Mouse (Mus musculus) embryo, embryonic 11 days (tissue): Measurements from ENCODE around the gene Inppl1.
A peak's percentile ranks its signal among the peaks of the same experiment; 100 is the strongest.

Experiments
- DNase-seq: peaks from one replicate; pipeline ENCODE4 v3.0.0-alpha.2; 2015

The Inppl1 gene

DNA sequence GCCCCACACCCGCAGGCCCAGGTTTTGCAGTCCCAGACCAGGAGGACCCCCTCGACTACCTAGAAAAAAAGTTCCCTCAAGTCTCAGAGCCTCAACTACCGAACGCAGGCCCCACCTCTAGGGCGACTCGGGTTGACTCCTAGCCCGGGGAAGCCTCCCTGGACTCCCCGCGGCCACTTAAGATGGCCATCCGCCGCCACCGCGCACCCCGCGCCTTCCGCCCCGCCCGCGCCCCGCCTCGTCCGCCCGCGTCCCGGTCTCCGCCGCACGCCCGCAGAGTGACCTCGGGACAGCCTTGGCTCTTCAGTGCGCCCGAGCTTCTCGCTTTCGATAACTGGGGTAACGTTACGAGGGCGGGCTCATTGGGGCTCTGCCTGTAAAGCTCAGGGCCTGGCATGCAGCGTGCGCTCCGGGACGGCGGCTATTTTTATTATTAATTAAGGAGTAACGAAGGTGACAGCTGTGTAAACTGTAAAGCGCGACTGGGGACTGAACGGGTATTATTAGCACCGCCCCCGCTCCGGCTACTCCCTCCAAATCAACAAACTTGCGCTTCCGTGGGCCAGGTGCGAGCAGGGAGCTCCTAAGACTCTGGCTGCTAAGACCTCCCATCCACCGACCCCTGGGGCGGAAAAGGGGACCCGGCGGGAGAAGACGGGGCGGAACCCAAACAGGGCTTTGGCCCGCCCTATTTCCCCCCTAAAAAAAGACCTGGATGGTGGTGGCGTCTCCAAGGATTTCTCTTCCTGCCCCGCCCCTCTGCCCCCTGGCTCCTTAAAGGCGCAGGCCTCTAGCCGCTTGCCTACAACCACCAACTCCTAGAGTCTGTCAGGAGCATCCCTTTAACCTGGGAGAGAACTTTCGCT lies at the start of gene Inppl1:
TSS of gene Inppl1 (minus strand) at position 624 of the 866 bp plus-strand sequence.
- DNase-seq: peak; percentile 93

DNA sequence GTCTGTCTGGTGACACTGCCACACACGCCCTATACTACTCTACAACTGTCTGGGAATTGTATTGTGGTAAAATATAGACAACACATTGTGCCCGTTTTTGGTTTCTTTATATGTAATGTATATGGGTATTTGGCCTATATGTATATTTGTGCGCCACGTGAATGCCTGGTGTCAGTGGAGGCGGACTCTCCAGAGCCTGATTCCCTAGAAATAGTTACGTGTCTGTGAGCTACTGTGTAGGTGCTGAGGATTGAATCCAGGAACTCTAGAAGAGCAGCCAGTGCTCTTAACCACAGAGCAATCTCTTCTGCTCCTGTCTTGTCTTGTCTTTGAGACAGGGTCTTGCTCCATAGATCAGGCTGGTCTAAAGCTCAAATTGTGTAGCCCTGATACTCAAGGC lies 48.2 kb upstream of the Inppl1 start:
- no peak for DNase-seq

DNA sequence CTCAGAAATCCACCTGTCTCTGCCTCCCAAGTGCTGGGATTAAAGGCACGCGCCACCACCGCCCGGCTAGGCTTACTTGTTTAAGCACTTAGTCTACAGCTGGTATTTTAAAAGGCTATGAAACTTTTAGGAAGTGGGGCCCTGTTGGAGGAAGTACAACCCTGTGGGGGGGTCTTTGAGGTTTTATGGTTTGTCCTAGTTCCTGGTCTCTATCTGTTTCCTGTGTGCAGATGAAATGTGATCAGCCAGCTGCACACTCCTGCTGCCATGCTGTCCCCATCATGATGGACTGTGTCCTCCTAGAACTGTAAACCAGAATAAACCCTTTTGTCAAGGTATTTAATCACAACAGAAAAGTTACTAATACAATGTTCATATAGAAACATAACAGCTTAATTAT lies 46.1 kb upstream of the Inppl1 start:
- DNase-seq: no peak

DNA sequence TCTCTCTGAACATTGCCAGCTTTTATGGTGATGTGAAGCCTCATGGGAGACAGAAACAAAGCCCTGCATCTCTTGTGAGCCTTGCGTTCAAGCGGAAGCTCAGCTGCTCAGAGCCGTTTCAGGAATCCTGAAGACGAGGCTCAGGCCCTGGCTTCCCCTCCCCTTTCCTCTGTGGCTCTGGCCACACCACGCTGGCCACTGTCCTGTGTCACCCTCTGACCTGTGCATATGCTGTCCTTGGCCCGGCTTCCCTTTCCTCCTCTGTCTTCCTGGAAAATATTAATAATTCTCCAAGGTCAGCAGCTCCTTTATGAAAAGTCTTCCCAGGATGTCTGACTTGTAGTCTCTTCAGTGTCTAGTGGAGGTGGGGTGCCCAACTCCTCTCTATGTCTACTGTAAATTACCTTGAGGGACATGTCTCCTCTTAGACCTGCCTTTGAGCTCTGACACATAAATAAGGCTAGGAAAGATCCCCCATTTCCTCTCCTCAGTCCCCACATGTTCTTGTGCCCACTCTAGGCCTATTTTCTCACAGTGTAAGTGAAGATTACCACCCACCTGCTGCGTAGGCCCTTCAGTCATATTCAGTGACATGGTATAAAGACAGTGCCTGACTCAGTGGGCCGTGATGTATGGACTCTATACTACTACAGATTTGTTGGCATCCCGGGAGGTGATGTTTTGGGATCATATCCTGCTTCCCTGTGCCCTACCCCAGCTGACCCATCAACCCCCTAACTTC lies 44.6 kb upstream of the Inppl1 start:
- no peak for DNase-seq

DNA sequence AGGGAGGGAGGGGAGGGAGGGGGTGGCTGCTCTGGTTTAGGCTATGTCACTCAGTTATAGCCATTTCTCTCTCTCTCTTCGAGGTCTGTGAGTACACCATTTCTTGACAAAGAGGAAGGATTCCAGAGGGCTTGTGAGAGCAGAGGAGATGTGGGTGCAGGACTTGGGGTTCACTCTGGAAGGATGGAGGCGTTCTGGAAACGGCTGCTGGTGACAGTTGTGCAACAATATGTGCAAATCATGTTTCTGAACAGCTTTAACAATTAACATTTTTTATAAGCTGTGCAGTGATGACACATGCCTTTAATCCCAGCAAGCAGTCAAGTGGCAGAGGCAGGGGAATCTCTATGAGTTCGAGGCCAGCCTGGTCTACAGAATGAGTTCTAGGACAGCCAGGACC lies 42.8 kb upstream of the Inppl1 start:
- no peak for DNase-seq

DNA sequence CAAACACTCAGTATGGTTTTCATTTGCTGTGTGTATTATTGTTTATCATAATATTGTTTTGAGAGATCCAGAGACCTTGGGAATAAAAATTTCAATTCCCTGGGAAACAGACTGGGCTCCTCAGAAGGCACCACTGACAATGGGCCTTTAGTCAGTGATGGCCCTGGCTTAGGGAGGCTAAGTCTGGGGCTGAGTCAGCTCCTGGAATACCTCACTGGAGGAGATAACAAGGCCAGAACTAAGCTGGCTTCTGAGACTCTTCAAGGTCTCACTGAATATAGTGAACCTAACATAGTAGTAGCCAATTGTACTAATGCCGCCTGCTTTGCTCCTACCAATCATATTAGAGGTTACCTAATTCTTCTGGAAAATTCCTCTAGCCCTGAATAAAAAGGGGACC lies 37.9 kb upstream of the Inppl1 start:
- no peak for DNase-seq

DNA sequence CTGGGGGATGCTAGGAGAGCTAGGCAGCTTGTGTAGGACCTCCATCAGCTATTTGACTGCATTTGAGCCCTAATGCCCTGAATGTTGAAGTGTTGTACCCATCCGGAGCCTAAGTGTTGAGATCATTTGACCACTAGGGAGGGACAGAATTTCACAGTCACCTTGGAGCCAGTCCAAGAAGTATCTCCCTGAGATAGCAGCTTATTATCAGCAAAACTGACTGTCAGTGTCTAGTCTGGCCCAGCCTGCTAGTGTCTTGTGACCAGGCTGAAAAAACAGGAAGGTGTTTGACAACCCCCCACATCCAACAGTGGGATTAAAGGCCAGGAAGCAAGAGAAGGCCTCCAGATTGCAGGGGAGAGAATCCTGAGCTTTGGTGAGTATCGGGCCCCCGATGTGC lies 33.3 kb upstream of the Inppl1 start:
- no peak for DNase-seq

DNA sequence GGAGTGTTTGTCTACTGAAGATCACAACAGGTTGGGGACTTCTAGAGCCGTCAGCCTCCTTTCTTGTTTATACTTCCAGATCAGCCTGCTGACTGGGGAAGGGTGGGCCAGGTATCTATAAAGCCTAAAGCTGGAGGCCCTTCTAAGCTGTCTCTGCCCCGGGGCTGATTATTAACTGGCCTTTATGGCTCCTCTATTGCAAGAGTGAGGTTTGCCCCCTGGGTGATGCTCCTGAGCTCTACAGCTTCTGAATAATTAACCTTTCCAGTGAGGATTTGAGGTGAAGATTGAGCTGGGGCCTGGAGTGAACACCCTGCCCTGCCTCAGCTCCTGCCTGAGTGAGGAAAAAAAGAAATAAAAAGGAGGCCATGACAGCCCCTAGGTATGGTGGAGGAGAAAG lies 32.6 kb upstream of the Inppl1 start, which contains the start of gene Folr1:
TSS of gene Folr1 (minus strand) at position 160 of the 400 bp plus-strand sequence.
- no peak for DNase-seq

DNA sequence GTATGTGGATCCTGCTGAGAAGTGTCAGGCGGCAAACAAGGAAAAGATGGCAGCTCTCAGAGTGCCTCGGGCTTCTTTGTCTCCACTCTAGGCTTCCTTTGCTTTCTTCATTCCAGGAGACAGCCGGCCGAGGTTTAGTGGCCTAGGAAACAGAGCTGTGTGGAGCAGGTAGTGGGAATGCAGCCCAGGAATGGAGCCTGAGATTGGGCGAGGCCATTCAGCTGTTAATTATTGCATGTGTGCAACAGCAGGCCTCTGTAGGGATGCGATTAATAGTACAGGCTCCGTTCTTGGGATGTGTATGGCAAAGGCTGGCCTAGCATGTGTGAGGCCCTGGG lies 31.1 kb upstream of the Inppl1 start:
- DNase-seq: no peak

DNA sequence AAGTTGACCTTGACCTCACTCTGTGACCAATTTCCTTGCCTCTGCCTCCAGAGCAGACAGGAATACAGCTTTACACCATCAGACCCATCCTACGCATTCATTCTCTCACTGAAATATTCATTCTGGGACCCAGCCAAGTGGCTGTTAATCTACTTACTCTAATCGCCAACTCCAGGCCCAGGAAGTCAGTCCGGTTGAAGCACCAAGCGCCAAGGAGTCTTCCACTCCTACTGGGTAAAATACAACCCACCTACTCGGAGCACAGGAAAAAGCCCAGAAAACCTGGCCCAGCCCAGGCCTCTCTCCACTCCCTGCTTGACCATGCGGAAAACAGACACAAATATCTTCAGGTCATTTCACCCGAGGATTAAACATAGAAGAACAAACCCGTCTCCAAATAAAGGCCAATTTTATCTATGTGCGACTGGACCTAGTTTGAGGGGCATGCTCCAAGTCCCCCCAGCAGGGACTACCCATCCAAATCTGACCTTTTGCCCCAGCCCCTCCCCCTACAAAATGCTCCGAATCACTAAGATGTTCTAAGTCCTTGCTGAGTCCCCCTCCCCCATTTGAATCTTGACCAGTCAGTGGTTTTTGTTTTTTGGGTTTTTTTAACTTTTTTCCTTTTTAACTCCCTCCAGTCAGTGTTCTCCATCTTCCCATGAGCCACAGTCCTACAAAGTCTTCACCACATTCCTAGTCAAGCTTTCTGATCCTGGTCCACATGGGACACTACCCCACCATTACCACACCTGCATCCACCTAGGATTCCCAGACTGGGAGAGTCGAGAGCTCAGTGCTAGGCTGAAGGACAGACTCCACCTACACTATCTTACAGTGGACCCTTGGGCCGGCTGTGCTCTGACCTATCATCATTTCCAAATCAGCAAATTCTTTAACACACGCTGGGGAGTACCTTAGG lies 30.5 kb upstream of the Inppl1 start:
- no peak for DNase-seq

DNA sequence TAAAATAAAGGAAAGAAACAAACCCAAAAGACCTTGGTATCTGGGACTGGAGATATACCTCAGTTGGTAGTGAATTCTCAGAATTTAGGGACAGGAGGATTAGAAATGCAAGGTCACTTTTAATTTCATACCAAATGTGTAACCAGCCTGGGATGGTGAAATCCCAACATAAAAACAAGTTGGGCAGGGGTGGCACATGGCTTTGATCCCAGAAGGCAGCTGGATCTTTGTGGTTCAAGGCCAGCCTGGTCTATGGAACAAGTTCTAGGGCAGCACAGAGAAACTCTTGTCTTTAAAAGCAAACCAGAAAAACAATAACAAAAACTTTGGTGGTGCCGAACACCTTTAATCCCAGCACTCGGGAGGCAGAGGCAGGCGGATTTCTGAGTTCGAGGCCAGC lies 29.5 kb upstream of the Inppl1 start:
- no peak for DNase-seq

DNA sequence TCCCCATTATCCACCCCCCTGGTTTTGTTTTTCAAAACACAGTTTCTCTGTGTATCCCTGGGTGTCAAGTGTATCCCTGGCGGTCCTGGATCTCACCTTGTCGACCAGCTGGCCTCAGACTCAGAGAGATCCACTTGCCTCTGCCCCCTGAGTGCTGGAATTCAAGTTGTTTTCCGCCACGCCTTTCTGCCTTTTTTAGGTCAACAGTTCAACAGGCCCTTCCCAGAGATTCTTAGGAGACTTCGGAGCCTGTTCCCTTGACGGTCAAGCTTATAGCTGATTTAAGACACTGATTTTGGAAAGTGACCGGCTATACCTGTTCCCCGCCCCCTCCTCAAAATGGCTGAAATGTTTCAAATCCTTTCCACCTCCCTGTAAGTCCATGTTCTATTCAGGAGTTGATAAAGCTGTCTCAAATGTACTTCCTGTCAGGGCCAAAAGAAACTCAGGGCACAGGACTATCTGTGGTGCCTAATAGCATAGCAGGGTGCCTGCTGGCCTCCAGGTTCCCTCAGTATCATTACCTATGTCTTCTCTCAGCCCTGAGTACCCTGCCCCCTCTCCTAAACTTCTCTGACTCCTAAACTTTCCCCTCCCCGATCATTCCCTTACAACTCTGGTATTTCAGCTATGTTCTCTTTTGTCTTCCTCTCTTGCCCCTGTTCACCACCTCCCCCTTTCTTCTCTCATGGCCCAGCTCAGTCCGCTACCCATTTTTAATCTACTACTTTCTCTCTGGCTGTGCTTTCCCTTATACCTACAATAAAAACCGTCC lies 28.6 kb upstream of the Inppl1 start:
- DNase-seq: no peak

DNA sequence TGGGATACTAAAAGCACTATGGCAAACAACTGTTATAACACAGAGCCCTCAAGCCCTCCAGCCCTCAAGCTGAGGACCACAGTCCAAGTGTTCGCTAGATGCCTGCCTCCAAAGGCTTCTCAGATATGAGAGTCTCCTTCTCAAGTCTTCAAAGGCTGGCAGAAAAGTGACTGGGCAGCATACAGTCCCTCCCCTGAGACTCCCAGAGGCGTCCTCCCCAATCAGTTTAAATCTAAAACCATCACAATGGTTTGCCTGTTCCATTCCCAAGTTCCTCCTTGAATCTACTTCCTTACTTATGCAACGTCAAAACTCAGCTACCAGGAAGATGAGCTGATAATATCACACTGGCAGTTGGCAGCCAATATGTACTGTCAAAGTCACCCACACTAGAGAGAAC lies 25.4 kb upstream of the Inppl1 start, which contains the start of gene Anapc15:
TSS of gene Anapc15 (plus strand) at position 301 of the 400 bp plus-strand sequence.
- DNase-seq: no peak

DNA sequence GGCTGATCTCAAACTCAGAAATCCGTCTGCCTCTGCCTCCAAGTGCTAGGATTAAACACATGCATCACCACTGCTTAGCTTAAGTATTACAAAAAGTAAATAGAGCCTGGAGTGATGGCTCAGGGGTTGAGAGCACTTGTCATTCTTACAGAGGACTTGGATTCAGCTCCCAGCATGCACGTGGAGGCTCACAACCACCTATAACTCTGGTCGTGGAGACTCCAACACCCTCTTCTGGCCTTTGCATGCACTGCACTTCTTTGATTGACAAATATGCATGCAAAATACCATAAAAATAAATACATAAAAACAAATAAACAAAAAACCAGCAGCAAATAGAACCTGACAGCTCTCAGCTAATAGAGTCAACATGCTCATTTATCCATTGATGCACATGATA lies 24.3 kb upstream of the Inppl1 start:
- no peak for DNase-seq

DNA sequence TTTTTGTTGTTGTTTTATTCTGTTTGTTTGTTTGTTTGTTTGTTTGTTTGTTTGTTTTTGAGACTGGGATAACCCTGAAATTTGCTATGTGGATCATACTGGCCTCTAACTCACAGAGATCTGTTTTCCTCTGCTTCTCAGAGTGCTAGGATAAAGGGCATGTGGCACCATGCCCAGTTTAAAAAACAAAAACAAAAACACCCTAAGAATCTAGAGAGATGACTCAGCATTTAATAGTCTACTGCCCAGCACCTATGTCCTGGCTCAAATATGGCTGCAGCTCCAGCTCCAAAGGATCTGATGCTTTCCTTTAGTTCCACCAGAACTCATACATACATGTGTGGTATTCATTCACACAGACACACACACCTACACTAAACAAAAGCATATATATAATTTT lies 22.9 kb upstream of the Inppl1 start:
- no peak for DNase-seq

DNA sequence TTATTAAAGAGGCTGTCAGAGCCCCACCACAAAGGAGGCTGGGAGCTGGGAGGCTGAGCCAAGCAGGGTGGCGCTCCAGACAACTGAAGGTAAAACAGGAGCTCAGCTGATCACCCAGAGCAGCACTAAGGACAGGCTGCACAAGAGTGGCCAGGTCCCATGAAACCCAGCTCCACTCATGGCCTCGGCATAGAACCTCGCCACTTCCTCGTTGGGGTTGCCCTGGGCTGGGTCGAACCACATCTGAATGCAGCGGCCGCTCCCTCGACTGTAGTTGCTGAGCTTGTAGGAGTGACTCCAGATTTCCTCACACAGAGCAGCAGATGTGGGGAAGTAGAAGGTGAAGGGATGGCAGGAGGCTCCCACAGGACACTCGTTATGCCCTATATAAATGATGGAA lies 20.3 kb upstream of the Inppl1 start:
- no peak for DNase-seq

DNA sequence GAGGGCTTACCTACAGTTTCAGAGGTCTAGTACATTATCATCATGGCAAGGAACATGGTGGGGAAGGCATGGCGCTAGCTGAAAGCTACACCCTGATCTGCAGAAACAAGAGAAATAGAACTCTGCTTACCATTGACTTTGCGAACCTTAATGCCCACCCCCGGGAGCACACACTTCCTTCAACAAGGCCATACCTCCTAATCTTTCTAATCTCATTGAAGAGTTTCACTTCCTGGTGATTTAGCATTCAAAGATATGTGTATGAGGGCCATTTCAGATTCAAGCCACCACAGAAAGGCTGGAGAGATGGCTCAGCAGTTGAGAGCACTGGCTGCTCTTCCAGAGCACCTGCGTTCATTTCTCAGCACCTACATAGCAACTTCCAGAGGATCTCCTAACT lies 19.1 kb upstream of the Inppl1 start, which contains the start of gene Folr2:
TSS of gene Folr2 (minus strand) at position 101 of the 400 bp plus-strand sequence.
- no peak for DNase-seq

DNA sequence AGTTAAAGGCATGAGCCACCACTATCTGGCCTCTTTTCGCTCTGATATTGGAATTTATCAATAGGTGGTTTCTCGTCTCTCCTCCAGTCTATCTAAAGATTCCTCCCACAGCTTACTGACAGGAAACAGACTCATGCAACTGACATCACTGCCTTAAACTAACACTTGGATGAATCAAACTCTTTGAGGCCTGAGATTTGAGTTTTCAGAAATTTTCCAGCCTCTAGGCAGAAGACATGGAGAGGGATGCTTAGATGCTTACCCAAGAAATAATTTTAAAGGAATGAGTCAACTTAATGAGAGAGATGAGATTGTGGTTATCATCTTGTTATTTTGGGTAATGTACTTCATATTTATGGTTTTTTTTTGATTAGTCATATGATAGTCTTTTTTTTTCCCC lies 15.8 kb upstream of the Inppl1 start:
- no peak for DNase-seq

DNA sequence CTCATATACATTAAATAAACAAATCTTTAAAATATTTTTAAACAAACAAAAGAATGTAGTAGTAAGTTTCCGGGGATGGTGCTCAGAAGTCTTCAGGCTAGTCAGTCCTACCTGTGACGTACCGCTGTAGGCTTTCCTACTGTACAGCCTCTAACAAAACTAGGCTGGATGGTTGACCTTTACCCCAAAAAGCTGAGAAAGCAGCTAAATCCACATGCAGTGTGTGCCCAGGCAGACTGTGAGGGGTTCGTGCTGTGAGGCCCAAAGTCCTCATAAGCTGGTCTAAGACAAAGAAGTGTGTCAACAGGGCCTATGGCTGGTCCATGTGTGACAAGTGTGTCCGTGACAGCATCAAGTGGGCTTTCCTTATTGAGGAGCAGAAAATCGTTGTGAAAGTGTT lies 14.8 kb upstream of the Inppl1 start:
- no peak for DNase-seq

DNA sequence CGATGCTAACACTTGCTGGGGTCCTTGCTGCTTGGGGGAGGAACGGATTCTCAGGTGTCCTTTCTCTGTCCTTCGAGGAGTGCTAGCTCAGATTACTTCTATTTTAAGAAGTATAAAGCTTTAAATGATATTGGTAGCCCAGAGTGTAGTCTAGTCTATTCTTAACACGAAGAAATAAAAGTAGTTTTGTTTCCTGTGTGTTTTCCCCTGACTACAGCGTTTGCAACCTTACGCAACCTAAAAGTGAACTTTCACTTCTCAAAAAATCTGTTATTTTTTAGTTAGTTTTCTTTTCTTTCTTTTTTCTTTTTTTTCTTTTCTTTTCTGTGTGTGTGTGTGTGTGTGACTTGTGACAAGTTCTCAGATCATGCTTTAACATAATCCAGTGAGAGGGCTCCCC lies 13.7 kb upstream of the Inppl1 start:
- no peak for DNase-seq

DNA sequence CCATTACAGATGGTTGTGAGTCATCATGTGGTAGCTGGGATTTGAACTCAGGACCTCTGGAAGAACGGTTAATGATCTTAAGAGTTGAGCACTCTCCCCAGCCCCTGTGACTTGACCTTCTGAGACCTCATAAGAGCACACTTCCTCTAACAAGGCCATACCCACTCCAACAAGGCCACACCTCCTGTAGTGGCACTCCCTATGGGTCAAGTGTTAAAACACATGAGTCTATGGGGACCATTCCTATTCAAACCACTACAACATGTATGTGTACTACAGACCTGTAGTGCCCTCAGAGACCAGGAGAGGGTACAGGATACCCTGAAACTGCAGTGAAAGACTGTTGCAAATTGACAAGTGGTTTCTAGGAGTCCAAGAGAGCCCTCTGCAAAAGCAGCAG lies 9.9 kb upstream of the Inppl1 start:
- DNase-seq: no peak

DNA sequence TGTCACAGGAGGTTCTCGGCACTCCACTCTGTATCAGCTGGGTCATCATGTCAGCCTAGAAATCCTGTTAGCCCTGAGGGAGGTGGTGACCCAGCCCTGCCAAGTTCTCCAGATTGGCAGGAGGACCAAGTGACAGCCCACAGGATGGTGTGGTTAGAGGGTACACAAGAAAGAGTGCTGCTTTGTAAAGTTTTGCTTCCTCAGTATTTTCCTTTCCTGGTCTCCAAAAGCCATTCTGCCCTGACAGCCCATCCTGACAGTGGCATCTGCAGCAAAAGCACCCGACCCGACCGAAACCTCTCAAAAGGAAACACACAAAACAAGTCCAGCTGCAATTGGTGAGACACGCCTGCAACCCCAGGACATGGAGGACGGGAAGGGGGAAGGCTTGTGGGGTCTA lies 6.2 kb upstream of the Inppl1 start:
- no peak for DNase-seq
